Mouse (Mus musculus) stomach, postnatal 0 days (tissue): ENCODE results near the gene Prdm1.

ENCODE experiments used
- CTCF ChIP-seq: IDR thresholded peaks from 2 replicates; pipeline ENCODE4 v1.5.1; 2016; ENCODE audit warnings: antibody characterized with exemption, low read depth, mild to moderate bottlenecking, moderate library complexity
- EP300 ChIP-seq: optimal IDR thresholded peaks from 2 replicates; pipeline ENCODE3; 2016; ENCODE audit warnings: antibody characterized with exemption

- TF ChIP-seq CTCF (no peak), EP300 (no peak)
Observed at GRCm38 (mm10) chr10:44508649-44509048, 19.7 kb downstream of the Prdm1 start.
